Mouse (Mus musculus) A20 (cell line): ENCODE measurements around the gene Dusp7.
A peak's percentile ranks its signal among the peaks of the same experiment; 100 is the strongest.

Experiments
- DNase-seq: peaks from one replicate; pipeline ENCODE4 v3.0.0-alpha.2; 2011; ENCODE audit warnings: low read depth, low spot score

Dusp7 gene

GRCm38 (mm10) chr9:106354810-106355209 is 13.6 kb upstream of the Dusp7 start:
- no peak for DNase-seq

GRCm38 (mm10) chr9:106355217-106355974 is 13.0 kb upstream of the Dusp7 start:
- DNase-seq: no peak

GRCm38 (mm10) chr9:106355975-106356286 is 12.5 kb upstream of the Dusp7 start:
- DNase-seq: no peak

GRCm38 (mm10) chr9:106356323-106356844 is 12.0 kb upstream of the Dusp7 start:
- no peak for DNase-seq

- no peak for DNase-seq
Observed at GRCm38 (mm10) chr9:106357167-106357566, 11.3 kb upstream of the Dusp7 start.

- no peak for DNase-seq
Observed at GRCm38 (mm10) chr9:106359297-106359696, 9.1 kb upstream of the Dusp7 start.

- no peak for DNase-seq
Observed at GRCm38 (mm10) chr9:106361140-106361539, 7.3 kb upstream of the Dusp7 start.

GRCm38 (mm10) chr9:106365333-106365732 is 3.1 kb upstream of the Dusp7 start:
- no peak for DNase-seq

- DNase-seq: no peak
Observed at GRCm38 (mm10) chr9:106366188-106366587, 2.2 kb upstream of the Dusp7 start.

GRCm38 (mm10) chr9:106367001-106367400 is 1.4 kb upstream of the Dusp7 start:
- peak; percentile 22 for DNase-seq

GRCm38 (mm10) chr9:106367592-106368111 is 780 bp upstream of the Dusp7 start:
- peak; percentile 97 for DNase-seq

GRCm38 (mm10) chr9:106368831-106369501 is 534 bp downstream of the Dusp7 start:
- peak; percentile 81 for DNase-seq

- DNase-seq: no peak
Observed at GRCm38 (mm10) chr9:106369801-106370485, 1.5 kb downstream of the Dusp7 start.

GRCm38 (mm10) chr9:106370620-106371383 is 2.4 kb downstream of the Dusp7 start:
- no peak for DNase-seq

GRCm38 (mm10) chr9:106371384-106371671 is 2.9 kb downstream of the Dusp7 start:
- no peak for DNase-seq

- no peak for DNase-seq
Observed at GRCm38 (mm10) chr9:106371776-106372175, 3.3 kb downstream of the Dusp7 start.

- DNase-seq: no peak
Observed at GRCm38 (mm10) chr9:106372431-106373412, 4.3 kb downstream of the Dusp7 start.

- DNase-seq: no peak
Observed at GRCm38 (mm10) chr9:106373973-106374372, 5.5 kb downstream of the Dusp7 start.

- DNase-seq: no peak
Observed at GRCm38 (mm10) chr9:106377247-106377646, 8.8 kb downstream of the Dusp7 start.

- no peak for DNase-seq
Observed at GRCm38 (mm10) chr9:106378045-106378444, 9.6 kb downstream of the Dusp7 start.
